Mouse (Mus musculus) bone marrow, adult 2 months (tissue): ENCODE measurements around the gene Adgrg5.

Experiments used
- CTCF ChIP-seq: fragments of 200-500 bp; IDR thresholded peaks from 2 replicates; pipeline ENCODE4 v1.5.1; 2011; ENCODE audit warnings: low read length, control low read depth; ENCODE audit not compliant: control insufficient read depth, insufficient read depth
- POLR2A ChIP-seq: fragments of 200-500 bp; IDR thresholded peaks from 2 replicates; pipeline ENCODE4 v1.6.1; 2011; ENCODE audit warnings: low read depth, mild to moderate bottlenecking, control low read depth, low read length, borderline replicate concordance; ENCODE audit not compliant: control insufficient read depth

DNA sequence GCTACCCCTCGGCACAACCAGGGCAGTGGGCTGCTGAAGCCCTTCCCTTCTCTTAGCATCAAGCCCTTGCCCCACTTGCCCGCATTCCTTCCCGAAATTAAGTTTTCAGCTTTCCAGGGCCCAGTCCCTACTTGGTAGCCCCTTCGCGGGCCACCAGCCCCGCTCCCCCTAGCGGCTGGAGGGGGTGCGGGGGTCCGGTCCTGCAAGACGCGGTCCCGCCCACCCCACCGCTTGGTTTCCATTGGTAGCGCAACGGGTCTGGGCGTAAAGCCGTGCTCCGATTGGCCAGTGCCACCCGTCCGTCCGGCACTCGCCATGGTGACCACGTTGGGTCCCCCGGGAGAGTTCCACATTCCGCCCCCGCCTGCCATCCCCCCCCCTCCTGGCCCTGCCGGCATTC, 6.1 kb upstream of the Adgrg5 start:
- TF ChIP-seq CTCF: peak; percentile 33; the same call in 1 of the 2 replicates
- TF ChIP-seq POLR2A: no peak; the same call in 1 of the 2 replicates
